Mouse (Mus musculus): Measurements from ENCODE around the gene Tulp4. TPM values are rescaled to one million over a fixed set of nuclear protein-coding genes. Genes with fewer than 3 reads are reported as not detected.

The Tulp4 gene
- polyA plus RNA-seq (2017; shearing (Covaris generic)) = 10 to 100 TPM; 23.5 to 48.7 TPM

GRCm38 (mm10) chr17:6106361-6107014 lies at the start of gene Tulp4:
TSS of gene Tulp4 (plus strand) at chr17:6106437.
- ATAC-seq = peak; percentile 94

GRCm38 (mm10) chr17:6062793-6063192 lies 43.4 kb upstream of the Tulp4 start:
- ATAC-seq = no peak

GRCm38 (mm10) chr17:6063532-6063931 lies 42.7 kb upstream of the Tulp4 start:
- ATAC-seq = no peak

GRCm38 (mm10) chr17:6066021-6066420 lies 40.2 kb upstream of the Tulp4 start:
- ATAC-seq = no peak

GRCm38 (mm10) chr17:6067613-6068012 lies 38.6 kb upstream of the Tulp4 start:
- no peak for ATAC-seq

- no peak for ATAC-seq
Observed at GRCm38 (mm10) chr17:6069866-6070265, 36.4 kb upstream of the Tulp4 start.

GRCm38 (mm10) chr17:6073405-6073804 lies 32.8 kb upstream of the Tulp4 start:
- no peak for ATAC-seq

- ATAC-seq = peak; percentile 95
Observed at GRCm38 (mm10) chr17:6079287-6080122, 26.7 kb upstream of the Tulp4 start, which contains the start of the genes Serac1 and Gtf2h5. TSS of gene Serac1 (minus strand) at chr17:6079741. TSS of gene Gtf2h5 (plus strand) at chr17:6079786.

- no peak for ATAC-seq
Observed at GRCm38 (mm10) chr17:6083323-6083890, 22.8 kb upstream of the Tulp4 start.

GRCm38 (mm10) chr17:6091604-6092003 lies 14.6 kb upstream of the Tulp4 start:
- ATAC-seq = no peak

GRCm38 (mm10) chr17:6095579-6095978 lies 10.7 kb upstream of the Tulp4 start:
- peak; percentile 46 for ATAC-seq

- peak; percentile 97 for ATAC-seq
Observed at GRCm38 (mm10) chr17:6097884-6098283, 8.4 kb upstream of the Tulp4 start.

GRCm38 (mm10) chr17:6102287-6102686 lies 4.0 kb upstream of the Tulp4 start:
- no peak for ATAC-seq

GRCm38 (mm10) chr17:6103566-6103965 lies 2.7 kb upstream of the Tulp4 start:
- ATAC-seq = no peak

GRCm38 (mm10) chr17:6107015-6107601 lies 871 bp downstream of the Tulp4 start:
- ATAC-seq = peak; percentile 21

- no peak for ATAC-seq
Observed at GRCm38 (mm10) chr17:6108175-6108574, 1.9 kb downstream of the Tulp4 start.

GRCm38 (mm10) chr17:6110956-6111355 lies 4.7 kb downstream of the Tulp4 start:
- no peak for ATAC-seq

- no peak for ATAC-seq
Observed at GRCm38 (mm10) chr17:6113653-6114052, 7.4 kb downstream of the Tulp4 start.

- ATAC-seq = no peak
Observed at GRCm38 (mm10) chr17:6115085-6115484, 8.8 kb downstream of the Tulp4 start.

- ATAC-seq = no peak
Observed at GRCm38 (mm10) chr17:6117148-6117725, 11.0 kb downstream of the Tulp4 start.

- no peak for ATAC-seq
Observed at GRCm38 (mm10) chr17:6117917-6118316, 11.7 kb downstream of the Tulp4 start.

GRCm38 (mm10) chr17:6118861-6119260 lies 12.6 kb downstream of the Tulp4 start:
- no peak for ATAC-seq

- no peak for ATAC-seq
Observed at GRCm38 (mm10) chr17:6123776-6124175, 17.5 kb downstream of the Tulp4 start.
